Mouse (Mus musculus) intestine, embryonic 14.5 days (tissue): ENCODE results near the gene Bcas1. TPM values are rescaled to one million over a fixed set of nuclear protein-coding genes. Genes with fewer than 3 reads are reported as not detected.

Experiments
- ATAC-seq: fragments of 200-750 bp; cut with Nextera tagmentation; replicated peaks from 2 replicates; pipeline ENCODE4 v1.8.0; 2017; ENCODE audit warnings: low read depth, moderate number of reproducible peaks, moderate TSS enrichment, moderate library complexity; ENCODE audit not compliant: low FRiP score, low TSS enrichment
- DNase-seq: peaks from one replicate; pipeline ENCODE4 v3.0.0-alpha.2; 2018; ENCODE audit warnings: low spot score
- H3K27ac ChIP-seq: fragments of 300-500 bp; sonication (generic); 2 replicates; pipeline ENCODE4 v1.5.1; 2014; ENCODE audit warnings: low read depth, mild to moderate bottlenecking, control low read depth
- H3K27me3 ChIP-seq: fragments of 300-500 bp; sonication (generic); replicated peaks from 2 replicates; pipeline ENCODE4 v1.6.1; 2014; ENCODE audit warnings: low read length, control low read depth; ENCODE audit not compliant: control insufficient read depth, insufficient read depth
- H3K36me3 ChIP-seq: fragments of 300-500 bp; sonication (generic); 2 replicates; pipeline ENCODE4 v1.6.1; 2014; ENCODE audit warnings: low read length, control low read depth; ENCODE audit not compliant: control insufficient read depth, insufficient read depth
- H3K4me1 ChIP-seq: fragments of 300-500 bp; sonication (generic); replicated peaks from 2 replicates; pipeline ENCODE4 v1.6.1; 2014; ENCODE audit warnings: low read length, control low read depth, mixed read lengths; ENCODE audit not compliant: control insufficient read depth, insufficient read depth
- H3K4me2 ChIP-seq: fragments of 300-500 bp; sonication (generic); 2 replicates; pipeline ENCODE4 v1.6.1; 2014; ENCODE audit warnings: low read length
- H3K4me3 ChIP-seq: fragments of 300-500 bp; sonication (generic); 2 replicates; pipeline ENCODE4 v1.5.1; 2014; ENCODE audit warnings: low read depth, low read length, control low read depth, mixed read lengths
- H3K9ac ChIP-seq: fragments of 300-500 bp; sonication (generic); 2 replicates; pipeline ENCODE4 v1.6.1; 2014; ENCODE audit warnings: mild to moderate bottlenecking, low read length
- H3K9me3 ChIP-seq: fragments of 300-500 bp; sonication (generic); 2 replicates; pipeline ENCODE4 v1.6.1; 2016; ENCODE audit warnings: low read length, control low read depth; ENCODE audit not compliant: control insufficient read depth
- WGBS: fragments of 180-500 bp; shearing (Covaris S2); extraction: QIAGEN DNeasy Blood & Tissue Kit; methylation state at CpG from one replicate; pipeline ENCODE4 v1.1.7; 2014; 5-methylcytosine and 5-hydroxymethylcytosine counted together
- polyA plus RNA-seq: library from polyadenylated mRNA; unstranded; fragments of >200 nt; fragmentation: Nextera tagmentation; extraction: Ambion mirVana; gene quantifications from 2 replicates; pipeline ENCODE4 v1.2.1, GENCODE M21; 2014

Bcas1 gene
- polyA plus RNA-seq, 1 experiment from 2014 or later = 1.8 TPM

- H3K4me2 ChIP-seq = no peak overlapping the region
- no peaks in the 10 kb centered on the region for H3K9me3 ChIP-seq
- no peaks in the 10 kb centered on the region for H3K36me3 ChIP-seq
- ATAC-seq (no peak), DNase-seq (no peak)
- H3K27ac ChIP-seq = no peak overlapping the region
- no peak overlapping the region for H3K9ac ChIP-seq
- H3K4me3 ChIP-seq = no peak overlapping the region
- WGBS = 96% methylated on average over 1 of the region's 1 CpGs
- H3K27me3 ChIP-seq = no peaks in the 10 kb centered on the region
- no peaks in the 10 kb centered on the region for H3K4me1 ChIP-seq
Observed at GRCm38 (mm10) chr2:170385556-170385955, 42.1 kb downstream of the Bcas1 start.

GRCm38 (mm10) chr2:170384770-170385169, 42.9 kb downstream of the Bcas1 start:
- Histone ChIP-seq H3K4me1 (no peaks in the 10 kb centered on the region), H3K27ac (no peak overlapping the region), H3K27me3 (no peaks in the 10 kb centered on the region), H3K36me3 (no peaks in the 10 kb centered on the region), H3K4me3 (no peak overlapping the region), H3K9me3 (no peaks in the 10 kb centered on the region), H3K4me2 (no peak overlapping the region), H3K9ac (no peak overlapping the region)
- WGBS = 95% methylated on average over 1 of the region's 1 CpGs
- ATAC-seq = no peak
- no peak for DNase-seq

GRCm38 (mm10) chr2:170373391-170373790, 54.3 kb downstream of the Bcas1 start:
- 88% methylated on average over 10 of the region's 10 CpGs for WGBS
- no peaks in the 10 kb centered on the region for H3K4me1 ChIP-seq

GRCm38 (mm10) chr2:170365676-170366075, 62.0 kb downstream of the Bcas1 start:
- WGBS = 74% methylated on average over 2 of the region's 2 CpGs
- ATAC-seq (no peak), DNase-seq (no peak)
- Histone ChIP-seq H3K27ac (no peak overlapping the region), H3K4me2 (no peak overlapping the region), H3K4me3 (no peak overlapping the region), H3K9me3 (no peaks in the 10 kb centered on the region), H3K4me1 (peaks cover 9% of the 10 kb centered on the region), H3K36me3 (no peaks in the 10 kb centered on the region), H3K9ac (no peak overlapping the region), H3K27me3 (no peaks in the 10 kb centered on the region)

More at GRCm38 (mm10) chr2:170373391-170373790, 54.3 kb downstream of the Bcas1 start:
- Histone ChIP-seq H3K4me3 (no peak overlapping the region), H3K36me3 (no peaks in the 10 kb centered on the region), H3K9ac (no peak overlapping the region), H3K27me3 (no peaks in the 10 kb centered on the region), H3K9me3 (no peaks in the 10 kb centered on the region), H3K27ac (no peak overlapping the region), H3K4me2 (no peak overlapping the region)
- ATAC-seq (no peak), DNase-seq (no peak)

GRCm38 (mm10) chr2:170365271-170365670, 62.4 kb downstream of the Bcas1 start:
- no peak for ATAC-seq
- H3K27ac ChIP-seq = no peak overlapping the region

GRCm38 (mm10) chr2:170356667-170357374, 70.8 kb downstream of the Bcas1 start:
- Histone ChIP-seq H3K4me3 (no peak overlapping the region), H3K9me3 (no peaks in the 10 kb centered on the region), H3K4me1 (no peaks in the 10 kb centered on the region; the same call in 1 of the 2 replicates), H3K9ac (no peak overlapping the region), H3K36me3 (no peaks in the 10 kb centered on the region), H3K27ac (no peak overlapping the region), H3K4me2 (no peak overlapping the region), H3K27me3 (no peaks in the 10 kb centered on the region)
- DNase-seq (no peak), ATAC-seq (no peak)
- 53% methylated on average over 16 of the region's 16 CpGs for WGBS

More at GRCm38 (mm10) chr2:170365271-170365670, 62.4 kb downstream of the Bcas1 start:
- H3K9ac ChIP-seq = no peak overlapping the region
- no peak overlapping the region for H3K4me2 ChIP-seq
- H3K4me3 ChIP-seq = no peak overlapping the region
- DNase-seq = no peak
- WGBS = 32% methylated on average over 3 of the region's 3 CpGs
- no peaks in the 10 kb centered on the region for H3K9me3 ChIP-seq
- H3K4me1 ChIP-seq = peaks cover 9% of the 10 kb centered on the region
- no peaks in the 10 kb centered on the region for H3K36me3 ChIP-seq
- no peaks in the 10 kb centered on the region for H3K27me3 ChIP-seq

GRCm38 (mm10) chr2:170354963-170355367, 72.7 kb downstream of the Bcas1 start:
- Histone ChIP-seq H3K36me3 (no peaks in the 10 kb centered on the region), H3K4me1 (no peaks in the 10 kb centered on the region; the same call in 1 of the 2 replicates), H3K9me3 (no peaks in the 10 kb centered on the region), H3K4me3 (no peak overlapping the region), H3K27ac (no peak overlapping the region), H3K27me3 (no peaks in the 10 kb centered on the region), H3K4me2 (peak overlapping the region; percentile 37), H3K9ac (no peak overlapping the region)
- WGBS = 11% methylated on average over 10 of the region's 10 CpGs
- ATAC-seq (no peak; the same call in 1 of the 2 replicates), DNase-seq (peak; percentile 90)

- Histone ChIP-seq H3K36me3 (no peaks in the 10 kb centered on the region), H3K9ac (no peak overlapping the region), H3K4me1 (peaks cover 5% of the 10 kb centered on the region; the same call in 1 of the 2 replicates), H3K27me3 (no peaks in the 10 kb centered on the region), H3K4me3 (no peak overlapping the region), H3K27ac (no peak overlapping the region), H3K4me2 (no peak overlapping the region), H3K9me3 (no peaks in the 10 kb centered on the region)
- 90% methylated on average over 4 of the region's 4 CpGs for WGBS
- no peak for ATAC-seq
- no peak for DNase-seq
Observed at GRCm38 (mm10) chr2:170352273-170352672, 75.4 kb downstream of the Bcas1 start.

- Histone ChIP-seq H3K9ac (no peak overlapping the region), H3K9me3 (no peaks in the 10 kb centered on the region), H3K27me3 (no peaks in the 10 kb centered on the region), H3K4me3 (no peak overlapping the region), H3K4me2 (no peak overlapping the region), H3K27ac (no peak overlapping the region), H3K36me3 (no peaks in the 10 kb centered on the region), H3K4me1 (peaks cover 9% of the 10 kb centered on the region)
- DNase-seq (no peak), ATAC-seq (no peak)
- 88% methylated on average over 6 of the region's 6 CpGs for WGBS
Observed at GRCm38 (mm10) chr2:170351847-170352246, 75.8 kb downstream of the Bcas1 start.
